Mouse (Mus musculus): Measurements from ENCODE around the gene Tlcd1. TPM values are rescaled to one million over a fixed set of nuclear protein-coding genes. Genes with fewer than 3 reads are reported as not detected.
A peak's percentile ranks its signal among the peaks of the same experiment; 100 is the strongest.

Gene Tlcd1
- polyA plus RNA-seq, 1 experiment from 2014 or later = 7.0 TPM

DNA sequence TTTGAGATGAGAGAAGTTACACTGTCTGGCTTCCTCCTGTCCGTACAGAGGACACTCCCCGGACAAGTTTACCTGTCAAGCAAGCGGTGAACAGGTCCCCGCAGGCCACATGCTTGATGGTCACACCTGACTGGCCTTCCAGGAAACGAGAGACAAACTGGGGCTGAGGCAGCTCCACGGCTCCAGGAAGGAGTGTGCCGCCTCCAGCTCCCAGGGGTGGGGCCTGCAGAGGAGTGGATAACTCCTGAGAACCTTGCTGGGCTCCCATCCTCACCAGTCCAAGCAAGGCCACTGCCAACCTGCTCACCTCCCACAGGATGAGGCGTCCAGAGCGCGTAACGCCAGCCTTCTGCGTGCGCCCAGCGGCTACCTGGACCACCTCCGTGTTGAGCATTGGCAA is 6.2 kb upstream of the Tlcd1 start:
- ATAC-seq (ENCODE audit: low FRiP score) = no peak

DNA sequence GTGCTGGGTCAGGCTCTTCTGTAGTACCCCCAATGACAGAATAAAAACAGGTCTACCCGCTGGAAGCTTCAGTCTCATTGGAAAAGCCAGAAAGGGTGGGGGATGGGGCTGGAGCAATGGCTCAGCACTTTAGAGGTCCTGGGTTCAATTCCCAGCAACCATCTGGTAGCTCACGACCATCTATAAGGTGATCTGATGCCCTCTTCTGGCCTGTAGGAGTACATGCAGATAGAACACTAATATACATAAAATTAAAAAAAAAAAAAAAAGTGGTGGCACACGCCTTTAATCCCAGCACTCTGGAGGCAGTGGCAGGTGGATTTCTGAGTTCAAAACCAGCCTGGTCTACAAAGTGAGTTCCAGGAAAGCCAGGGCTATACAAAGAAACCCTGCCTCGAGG is 5.2 kb upstream of the Tlcd1 start:
- no peak for ATAC-seq (ENCODE audit: low FRiP score)
- Histone ChIP-seq H3K4me2 (no peak overlapping the region), H3K4me1 (replicated peaks) (peaks cover 9% of the 10 kb centered on the region), H3K27me3 (0 out of 2 replicates have a peak, but pooled peaks cover 4% of the 10 kb centered on the region), H3K9me3 (no peaks in the 10 kb centered on the region), H3K27ac (no peak overlapping the region), H3K4me3 (no peak overlapping the region), H3K36me3 (0 out of 2 replicates have a peak, but pooled peaks cover 3% of the 10 kb centered on the region), H3K9ac (no peak overlapping the region)
- 68% methylated on average over 4 of the region's 4 CpGs for WGBS

More for the DNA sequence above, 6.2 kb upstream of the Tlcd1 start:
- Histone ChIP-seq H3K27me3 (0 out of 2 replicates have a peak, but pooled peaks cover 4% of the 10 kb centered on the region), H3K36me3 (0 out of 2 replicates have a peak, but pooled peaks cover 3% of the 10 kb centered on the region), H3K9ac (no peak overlapping the region), H3K4me3 (no peak overlapping the region), H3K4me1 (replicated peaks) (peaks cover 12% of the 10 kb centered on the region), H3K4me2 (no peak overlapping the region), H3K27ac (no peak overlapping the region), H3K9me3 (no peaks in the 10 kb centered on the region)
- WGBS = 91% methylated on average over 15 of the region's 15 CpGs

DNA sequence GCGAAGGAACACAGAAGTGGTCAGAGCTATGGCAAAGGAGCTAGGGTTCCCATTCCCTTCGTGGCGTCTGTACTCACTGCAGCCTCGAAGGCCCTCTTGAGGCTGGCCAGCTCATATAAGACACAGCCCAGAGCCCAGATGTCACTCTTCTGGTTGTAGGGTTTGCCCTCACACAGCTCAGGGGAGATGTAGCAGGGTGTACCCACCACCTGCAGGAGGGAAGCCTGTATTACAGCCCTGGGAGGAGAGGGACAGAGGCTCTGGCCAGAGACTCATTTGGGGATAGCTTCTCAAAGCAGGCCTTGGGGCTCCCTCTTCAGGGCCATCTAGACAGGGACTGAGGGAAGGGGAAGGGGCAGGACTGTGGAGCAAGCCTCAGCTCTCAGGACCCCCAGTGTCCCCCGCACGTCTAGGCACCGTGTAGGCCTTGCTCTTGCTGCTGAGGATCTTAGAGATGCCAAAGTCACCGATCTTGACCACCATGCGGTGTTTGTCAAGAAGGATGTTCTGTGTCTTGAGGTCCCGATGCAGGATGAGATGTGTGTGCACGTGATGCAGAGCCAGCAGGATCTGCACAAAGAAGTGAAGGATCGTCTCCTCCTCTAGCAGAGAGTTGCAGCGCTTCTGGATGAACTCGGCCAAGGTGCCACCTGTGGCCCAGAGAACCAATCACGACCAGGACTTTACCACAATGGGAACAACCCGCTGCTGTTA is 4.3 kb upstream of the Tlcd1 start:
- ATAC-seq (ENCODE audit: low FRiP score) = no peak
- WGBS = 82% methylated on average over 16 of the region's 16 CpGs
- peak overlapping the region; percentile 10; the same call in 1 of the 2 replicates for H3K9ac ChIP-seq

GRCm38 (mm10) chr11:78172748-78173383 is 3.6 kb upstream of the Tlcd1 start:
- 87% methylated on average over 19 of the region's 19 CpGs for WGBS
- no peaks in the 10 kb centered on the region for H3K9me3 ChIP-seq
- H3K4me2 ChIP-seq = no peak overlapping the region
- H3K4me1 ChIP-seq (replicated peaks) = peaks cover 22% of the 10 kb centered on the region
- H3K27ac ChIP-seq = no peak overlapping the region
- ATAC-seq (ENCODE audit: low FRiP score) = no peak
- H3K27me3 ChIP-seq = no peaks in the 10 kb centered on the region; the same call in 1 of the 2 replicates
- 0 out of 2 replicates have a peak, but pooled peaks cover 3% of the 10 kb centered on the region for H3K36me3 ChIP-seq
- no peak overlapping the region for H3K4me3 ChIP-seq
- H3K9ac ChIP-seq = peak overlapping the region; percentile 10; the same call in 1 of the 2 replicates

More for the DNA sequence above, 4.3 kb upstream of the Tlcd1 start:
- Histone ChIP-seq H3K9me3 (no peaks in the 10 kb centered on the region), H3K27ac (no peak overlapping the region), H3K4me2 (no peak overlapping the region), H3K27me3 (peaks cover 2% of the 10 kb centered on the region; the same call in 1 of the 2 replicates), H3K36me3 (0 out of 2 replicates have a peak, but pooled peaks cover 3% of the 10 kb centered on the region), H3K4me1 (replicated peaks) (peaks cover 16% of the 10 kb centered on the region), H3K4me3 (no peak overlapping the region)

GRCm38 (mm10) chr11:78174506-78174905 is 2.0 kb upstream of the Tlcd1 start:
- no peak overlapping the region for H3K4me3 ChIP-seq
- peaks cover 7% of the 10 kb centered on the region for H3K36me3 ChIP-seq
- H3K27ac ChIP-seq = no peak overlapping the region
- H3K4me2 ChIP-seq = no peak overlapping the region
- 93% methylated on average over 3 of the region's 3 CpGs for WGBS
- H3K9ac ChIP-seq = no peak overlapping the region
- H3K9me3 ChIP-seq = no peaks in the 10 kb centered on the region
- H3K4me1 ChIP-seq (replicated peaks) = peaks cover 35% of the 10 kb centered on the region
- ATAC-seq (ENCODE audit: low FRiP score) = no peak
- H3K27me3 ChIP-seq = no peaks in the 10 kb centered on the region; the same call in 1 of the 2 replicates

DNA sequence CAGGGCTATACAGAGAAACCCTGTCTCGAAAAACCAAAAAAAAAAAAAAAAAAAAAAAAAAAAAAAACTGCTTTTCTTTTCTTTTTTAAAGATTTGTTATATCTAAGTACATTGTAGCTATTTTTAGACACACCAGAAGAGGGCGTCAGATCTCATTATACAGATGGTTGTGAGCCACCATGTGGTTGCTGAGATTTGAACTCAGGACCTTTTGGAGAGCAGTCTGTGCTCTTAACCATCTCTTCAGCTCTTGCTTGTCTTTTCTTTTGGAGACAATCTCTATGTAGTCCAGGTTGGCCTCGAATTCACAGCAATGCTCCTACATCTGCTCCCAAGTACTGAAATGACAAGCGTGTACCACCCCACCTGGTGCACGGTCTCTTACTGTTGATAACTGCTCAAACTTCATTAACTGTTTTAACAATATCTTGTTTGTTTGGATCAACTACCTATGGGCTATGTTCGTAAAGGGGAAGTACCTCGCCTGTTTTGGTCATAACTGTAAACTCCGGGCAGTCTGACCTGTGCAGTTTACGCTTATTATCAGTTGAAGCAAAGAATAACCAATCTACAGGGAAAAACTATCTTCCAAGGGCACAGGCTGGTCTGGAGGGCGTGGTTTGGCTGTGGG is 625 bp upstream of the Tlcd1 start:
- WGBS = 6% methylated on average over 10 of the region's 10 CpGs
- Histone ChIP-seq H3K27me3 (peaks cover 3% of the 10 kb centered on the region; the same call in 1 of the 2 replicates), H3K9ac (peak overlapping the region; percentile 78; the same call in 1 of the 2 replicates), H3K4me3 (peak overlapping the region; percentile 55), H3K36me3 (peaks cover 20% of the 10 kb centered on the region), H3K9me3 (no peaks in the 10 kb centered on the region), H3K4me2 (peak overlapping the region; percentile 71), H3K27ac (0 out of 2 replicates have a peak overlapping the region, but pooled peaks have one; percentile 0), H3K4me1 (replicated peaks) (peaks cover 48% of the 10 kb centered on the region)
- no peak for ATAC-seq (ENCODE audit: low FRiP score)

- no peak overlapping the region; the same call in 1 of the 2 replicates for H3K27ac ChIP-seq
- WGBS = under 1% methylated on average over 23 of the region's 23 CpGs
- H3K4me1 ChIP-seq (replicated peaks) = peaks cover 58% of the 10 kb centered on the region
- H3K9me3 ChIP-seq = no peaks in the 10 kb centered on the region
- H3K27me3 ChIP-seq = peaks cover 3% of the 10 kb centered on the region; the same call in 1 of the 2 replicates
- H3K4me2 ChIP-seq = peak overlapping the region; percentile 71
- peak overlapping the region; percentile 78; the same call in 1 of the 2 replicates for H3K9ac ChIP-seq
- ATAC-seq (ENCODE audit: low FRiP score) = no peak
- H3K36me3 ChIP-seq = peaks cover 29% of the 10 kb centered on the region
- H3K4me3 ChIP-seq = peak overlapping the region; percentile 55
These were observed 407 bp downstream of the Tlcd1 start for GRCm38 (mm10) chr11:78176905-78177331.

- no peaks in the 10 kb centered on the region for H3K9me3 ChIP-seq
- H3K4me2 ChIP-seq = peak overlapping the region; percentile 71
- H3K4me3 ChIP-seq = peak overlapping the region; percentile 55
- peaks cover 63% of the 10 kb centered on the region for H3K4me1 ChIP-seq (replicated peaks)
- peak overlapping the region; percentile 78; the same call in 1 of the 2 replicates for H3K9ac ChIP-seq
- WGBS = 2% methylated on average over 10 of the region's 10 CpGs
- H3K27ac ChIP-seq = peak overlapping the region; percentile 87; the same call in 1 of the 2 replicates
- H3K27me3 ChIP-seq = peaks cover 3% of the 10 kb centered on the region; the same call in 1 of the 2 replicates
- no peak for ATAC-seq (ENCODE audit: low FRiP score)
- H3K36me3 ChIP-seq = peaks cover 32% of the 10 kb centered on the region
These were observed 926 bp downstream of the Tlcd1 start for GRCm38 (mm10) chr11:78177437-78177836.

DNA sequence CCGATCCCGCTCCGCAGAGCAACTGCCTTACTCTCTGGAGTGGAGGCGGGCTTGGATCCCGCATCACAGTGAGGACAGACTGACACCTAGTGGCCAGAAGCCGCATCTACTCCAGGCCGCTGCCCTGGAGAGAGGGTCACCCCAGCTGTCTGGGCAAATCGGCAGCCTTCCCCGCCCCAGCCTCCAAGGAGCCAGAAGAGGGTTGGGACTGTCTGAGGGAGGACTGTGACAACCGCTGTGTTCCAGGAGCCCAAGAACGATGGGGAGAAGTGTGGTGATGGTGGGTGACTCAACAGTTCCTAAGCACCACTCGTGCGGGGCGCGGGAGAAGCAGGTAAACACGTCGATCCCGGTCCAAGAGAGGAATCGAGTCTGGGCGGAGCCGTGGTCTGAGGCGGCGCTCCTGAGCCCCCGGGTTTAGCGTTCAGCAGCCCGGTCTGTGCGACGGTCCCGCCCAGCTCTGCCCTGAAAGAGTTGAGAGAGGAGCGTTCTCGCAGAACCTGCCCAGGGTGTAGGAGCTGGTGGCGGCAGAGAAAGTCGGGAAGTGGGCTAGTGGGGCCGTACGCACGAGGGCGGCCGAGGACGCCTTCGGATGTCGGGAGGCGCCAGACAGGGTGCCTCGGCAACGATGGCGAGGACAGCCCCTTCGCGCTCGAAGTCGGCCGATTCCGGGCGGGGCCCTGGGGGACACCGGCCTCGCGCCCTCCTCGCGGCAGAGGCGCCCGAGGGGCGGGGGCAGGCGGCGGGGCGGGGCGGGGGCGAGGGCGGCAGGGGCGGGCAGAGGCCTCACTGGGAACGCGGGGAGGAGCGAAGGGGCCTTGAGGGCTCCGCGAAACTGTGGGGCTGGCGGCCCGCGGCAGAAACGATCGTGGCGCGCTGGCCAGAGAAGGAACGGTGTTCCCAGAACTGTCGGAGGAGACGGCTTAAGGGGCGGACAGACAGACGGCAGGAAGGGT is 1.7 kb downstream of the Tlcd1 start:
- ATAC-seq (ENCODE audit: low FRiP score) = peak; percentile 87
- H3K27me3 ChIP-seq = peaks cover 3% of the 10 kb centered on the region; the same call in 1 of the 2 replicates
- no peaks in the 10 kb centered on the region for H3K9me3 ChIP-seq
- H3K4me1 ChIP-seq (replicated peaks) = peaks cover 64% of the 10 kb centered on the region
- H3K27ac ChIP-seq = peak overlapping the region; percentile 87
- peaks cover 32% of the 10 kb centered on the region for H3K36me3 ChIP-seq
- WGBS = under 1% methylated on average over 68 of the region's 84 CpGs
- peak overlapping the region; percentile 78 for H3K9ac ChIP-seq
- H3K4me2 ChIP-seq = peak overlapping the region; percentile 71
- peak overlapping the region; percentile 55 for H3K4me3 ChIP-seq

DNA sequence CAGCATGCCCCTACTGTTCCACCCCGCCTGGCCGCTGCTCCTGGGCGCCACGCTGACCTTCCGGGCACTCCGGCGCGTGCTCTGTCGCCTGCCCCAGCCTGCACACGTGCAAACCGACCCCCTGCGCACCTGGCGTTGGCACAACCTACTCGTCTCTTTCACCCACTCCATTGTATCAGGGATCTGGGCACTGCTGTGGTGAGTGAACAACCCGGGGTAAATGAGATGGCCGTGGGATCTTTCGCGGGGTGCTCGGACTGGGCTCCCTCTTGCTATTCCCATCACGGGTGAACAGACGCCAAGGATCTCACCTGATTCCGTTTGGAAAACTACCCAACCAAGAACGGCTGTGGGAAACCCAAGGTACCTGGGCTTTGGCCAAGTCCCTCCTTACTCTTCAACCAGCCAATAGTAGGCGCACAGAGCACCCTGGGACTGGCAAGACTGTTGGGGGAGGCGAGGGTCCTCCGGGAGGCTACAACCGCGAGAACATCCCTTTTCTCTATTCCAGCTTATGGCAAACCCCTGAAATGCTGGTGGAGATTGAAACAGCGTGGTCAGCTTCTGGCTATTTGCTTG is 2.4 kb downstream of the Tlcd1 start:
- Histone ChIP-seq H3K27ac (peak overlapping the region; percentile 87), H3K9me3 (no peaks in the 10 kb centered on the region), H3K4me1 (replicated peaks) (peaks cover 67% of the 10 kb centered on the region), H3K4me2 (peak overlapping the region; percentile 71), H3K4me3 (peak overlapping the region; percentile 55), H3K36me3 (peaks cover 32% of the 10 kb centered on the region), H3K27me3 (peaks cover 3% of the 10 kb centered on the region; the same call in 1 of the 2 replicates), H3K9ac (peak overlapping the region; percentile 78)
- WGBS = 2% methylated on average over 29 of the region's 29 CpGs
- ATAC-seq (ENCODE audit: low FRiP score) = no peak
